Mouse (Mus musculus): ENCODE results near the gene Fsd1l.

- TF ChIP-seq POLR2A (IDR thresholded peaks at IDR 0.05; ENCODE audit: extremely low read depth, insufficient read depth, low read length): no peak
- TF ChIP-seq CTCF (IDR thresholded peaks at IDR 0.05; ENCODE audit: extremely low read depth, insufficient read depth, low read length): no peak
Measured at GRCm38 (mm10) chr4:53710555-53711328, 79.5 kb downstream of the Fsd1l start.
